Mouse (Mus musculus): ENCODE data around the gene 4933402N22Rik. TPM values are rescaled to one million over a fixed set of nuclear protein-coding genes. Genes with fewer than 3 reads are reported as not detected.
"Not testable (repeated sequence)": the region's sequence is repeated elsewhere in the genome, so short reads cannot be mapped to it uniquely, and the experiment has no call there.

The 4933402N22Rik gene
- total RNA-seq (2021) = not detected

DNA sequence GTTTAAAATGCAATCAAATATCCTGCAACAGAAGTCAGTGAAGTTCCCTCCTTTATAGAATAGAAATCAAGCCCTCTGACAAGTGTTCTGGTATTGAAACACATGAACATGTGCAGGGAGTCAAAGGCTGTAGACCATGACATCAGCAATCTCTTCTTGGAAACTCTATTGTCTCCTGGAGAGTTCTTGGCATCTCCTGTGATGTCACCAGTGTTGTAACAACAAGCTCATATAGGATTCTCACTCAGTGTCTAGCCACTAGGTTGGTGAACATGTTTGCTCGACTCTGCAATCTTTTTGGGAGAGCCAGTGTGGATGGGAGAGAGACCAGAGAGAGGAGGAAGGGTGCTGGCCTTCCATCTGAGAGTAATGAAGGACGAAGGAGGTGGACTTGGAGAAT is at the start of gene 4933402N22Rik:
Gene 4933402N22Rik (plus strand): TSS at position 301 of the 400 bp plus-strand sequence.
- DNase-seq (ENCODE audit: extremely low spot score in 1 of 2, low spot score in 2 of 2); intact Hi-C loops (cut with DNase I): not testable (repeated sequence)

DNA sequence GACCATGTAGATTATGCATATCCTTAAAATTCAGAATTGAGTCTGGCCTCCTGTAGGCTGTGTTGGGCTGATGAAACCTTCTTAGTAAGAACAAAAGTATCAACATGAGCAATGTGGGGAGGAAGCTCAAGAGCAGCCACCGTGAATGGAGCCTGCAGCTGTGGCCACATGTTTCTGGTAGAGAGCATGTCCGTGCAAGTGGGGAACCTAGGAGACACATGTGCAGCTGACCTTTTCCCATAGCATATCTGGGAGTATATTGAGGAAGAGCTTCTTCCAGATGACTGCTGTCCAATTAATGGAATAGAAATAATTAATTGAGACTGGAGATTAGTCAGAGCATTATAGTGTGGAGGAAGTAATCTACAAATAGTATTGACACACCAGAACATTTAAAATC is 5.9 kb downstream of the 4933402N22Rik start:
- intact Hi-C loops (cut with DNase I); DNase-seq (ENCODE audit: extremely low spot score in 1 of 2, low spot score in 2 of 2): not testable (repeated sequence)

Other genes with a start within 250 kb of the 4933402N22Rik start
- gene Gm8922, start 236.1 kb upstream of the 4933402N22Rik start, total RNA-seq (2021) = not detected
- gene Gm8926, start 147.5 kb upstream of the 4933402N22Rik start, total RNA-seq (2021) = not detected
- not detected for gene Gm6465, start 72.5 kb upstream of the 4933402N22Rik start, total RNA-seq (2021)